Mouse (Mus musculus) midbrain, embryonic 16.5 days (tissue): ENCODE measurements at regions not wholly inside any gene's neighbourhood (a gene's known extent, or its start where the extent isn't known, plus 50 kb on each side); places are given as distances from the start of the nearest gene placed in this dataset.

ENCODE experiments used
- ATAC-seq: fragments of 200-750 bp; cut with Nextera tagmentation; 2 replicates; pipeline ENCODE4 v1.8.0; 2017; ENCODE audit warnings: moderate TSS enrichment
- H3K27ac ChIP-seq: fragments of 300-500 bp; sonication (generic); 2 replicates; pipeline ENCODE4 v1.5.1; 2014; ENCODE audit warnings: mild to moderate bottlenecking, low read length, mixed read lengths
- H3K27me3 ChIP-seq: fragments of 300-500 bp; sonication (generic); 2 replicates; pipeline ENCODE4 v1.6.1; 2014; ENCODE audit warnings: low read depth, low read length, mixed read lengths; ENCODE audit not compliant: control insufficient read depth, insufficient read depth
- H3K36me3 ChIP-seq: fragments of 300-500 bp; sonication (generic); 2 replicates; pipeline ENCODE4 v1.6.1; 2014; ENCODE audit warnings: mild to moderate bottlenecking, low read length, moderate library complexity, mixed read lengths; ENCODE audit not compliant: control insufficient read depth, insufficient read depth
- H3K4me1 ChIP-seq: fragments of 300-500 bp; sonication (generic); 2 replicates; pipeline ENCODE4 v1.6.1; 2014; ENCODE audit warnings: mild to moderate bottlenecking, low read length, mixed read lengths; ENCODE audit not compliant: control insufficient read depth, insufficient read depth
- H3K4me2 ChIP-seq: fragments of 300-500 bp; sonication (generic); 2 replicates; pipeline ENCODE4 v1.6.1; 2014; ENCODE audit warnings: mild to moderate bottlenecking, low read length, mixed read lengths
- H3K4me3 ChIP-seq: fragments of 300-500 bp; sonication (generic); 2 replicates; pipeline ENCODE4 v1.5.1; 2014; ENCODE audit warnings: low read depth, mild to moderate bottlenecking, low read length, moderate library complexity, mixed read lengths
- H3K9ac ChIP-seq: fragments of 300-500 bp; sonication (generic); 2 replicates; pipeline ENCODE4 v1.6.1; 2014; ENCODE audit warnings: low read depth, low read length, mixed read lengths
- H3K9me3 ChIP-seq: fragments of 300-500 bp; sonication (generic); replicated peaks from 2 replicates; pipeline ENCODE4 v1.6.1; 2014; ENCODE audit warnings: mild to moderate bottlenecking, low read length, mixed read lengths; ENCODE audit not compliant: control insufficient read depth, poor library complexity, severe bottlenecking
- WGBS: fragments of 180-500 bp; shearing (Covaris S2); extraction: QIAGEN DNeasy Blood & Tissue Kit; methylation state at CpG from one replicate; pipeline ENCODE4 v1.1.7; 2014; 5-methylcytosine and 5-hydroxymethylcytosine counted together

DNA sequence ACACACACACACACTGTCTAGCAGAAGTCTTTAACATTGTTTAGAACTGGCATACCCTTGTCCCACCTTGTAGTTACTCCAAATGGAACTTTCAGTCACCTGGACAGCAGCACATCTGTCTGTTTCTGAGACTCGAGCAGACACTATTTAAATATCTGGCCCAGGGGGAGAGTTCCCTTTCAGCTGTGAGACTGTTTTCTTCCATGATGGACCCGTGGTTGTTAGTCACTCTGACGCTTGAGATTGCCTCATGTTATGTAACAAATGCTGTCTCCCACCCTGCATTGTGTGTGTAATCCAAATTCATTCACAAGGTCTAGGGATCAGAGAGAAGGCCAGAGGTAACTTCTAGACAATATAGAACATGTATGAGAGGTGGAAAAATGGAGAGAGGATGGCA lies 174.2 kb downstream of the Otol1 start:
- no peaks in the 10 kb centered on the region for H3K4me1 ChIP-seq
- ATAC-seq: no peak
- WGBS: 72% methylated on average over 3 of the region's 3 CpGs
- H3K27ac ChIP-seq: no peak overlapping the region
- H3K27me3 ChIP-seq: no peaks in the 10 kb centered on the region
- H3K4me2 ChIP-seq: no peak overlapping the region
- H3K9ac ChIP-seq: no peak overlapping the region
- no peaks in the 10 kb centered on the region for H3K36me3 ChIP-seq
- no peaks in the 10 kb centered on the region for H3K9me3 ChIP-seq
- H3K4me3 ChIP-seq: no peak overlapping the region

DNA sequence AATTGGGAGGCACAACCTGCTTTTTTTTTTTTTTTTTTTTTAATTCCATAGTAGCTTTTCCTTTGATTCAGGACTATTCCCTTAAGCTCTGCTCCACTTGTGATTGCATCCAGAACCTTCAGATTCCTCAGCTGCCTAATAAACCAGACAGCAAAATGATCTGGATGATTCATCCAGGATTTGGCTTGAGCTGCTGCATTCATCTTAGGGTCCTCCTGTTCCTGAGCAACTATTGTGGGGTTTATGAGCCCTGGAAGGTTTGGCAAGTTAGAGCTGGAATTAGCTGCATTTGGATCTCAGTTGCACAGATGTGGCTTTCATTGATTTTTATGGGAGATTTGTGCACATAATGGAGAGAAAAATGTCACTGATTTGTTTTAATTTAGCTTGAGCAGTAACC lies 183.3 kb downstream of the Otol1 start:
- H3K27me3 ChIP-seq: no peaks in the 10 kb centered on the region
- H3K36me3 ChIP-seq: no peaks in the 10 kb centered on the region
- no peak overlapping the region for H3K4me3 ChIP-seq
- no peak for ATAC-seq
- no peak overlapping the region for H3K4me2 ChIP-seq
- no peak overlapping the region for H3K9ac ChIP-seq
- no peaks in the 10 kb centered on the region for H3K4me1 ChIP-seq
- H3K27ac ChIP-seq: no peak overlapping the region
- no peaks in the 10 kb centered on the region for H3K9me3 ChIP-seq

GRCm38 (mm10) chr3:70196671-70197070 lies 189.3 kb downstream of the Otol1 start:
- no peaks in the 10 kb centered on the region for H3K36me3 ChIP-seq
- H3K4me3 ChIP-seq: no peak overlapping the region
- H3K27me3 ChIP-seq: no peaks in the 10 kb centered on the region
- ATAC-seq: no peak
- H3K4me2 ChIP-seq: no peak overlapping the region
- no peaks in the 10 kb centered on the region for H3K9me3 ChIP-seq
- H3K4me1 ChIP-seq: no peaks in the 10 kb centered on the region
- no peak overlapping the region for H3K27ac ChIP-seq
- 94% methylated on average over 3 of the region's 3 CpGs for WGBS
- H3K9ac ChIP-seq: no peak overlapping the region

DNA sequence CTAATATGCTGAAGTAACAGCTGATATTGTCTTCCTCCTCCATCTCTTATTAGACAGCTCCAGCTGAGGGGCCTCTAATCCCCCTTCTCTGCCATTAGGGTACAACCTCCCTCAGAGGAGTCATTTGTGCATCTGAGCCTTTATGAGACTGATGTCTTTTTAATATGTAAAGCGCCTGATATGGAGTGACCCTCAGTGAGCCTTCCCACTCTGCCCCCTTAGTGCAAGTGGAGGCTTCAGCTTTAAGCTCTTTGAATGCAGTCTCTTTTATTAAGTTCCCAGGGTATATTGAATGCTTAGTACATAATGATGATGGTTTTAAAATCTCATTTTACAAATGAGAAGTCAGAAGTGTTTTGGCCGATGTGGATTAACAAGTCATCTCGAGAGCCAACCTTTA lies 191.5 kb downstream of the Otol1 start:
- Histone ChIP-seq H3K36me3 (no peaks in the 10 kb centered on the region), H3K9ac (no peak overlapping the region), H3K27ac (no peak overlapping the region), H3K4me1 (no peaks in the 10 kb centered on the region), H3K27me3 (no peaks in the 10 kb centered on the region), H3K4me2 (no peak overlapping the region), H3K9me3 (no peaks in the 10 kb centered on the region), H3K4me3 (no peak overlapping the region)
- WGBS: 28% methylated on average over 3 of the region's 3 CpGs
- no peak for ATAC-seq

GRCm38 (mm10) chr3:70201334-70201943 lies 194.0 kb downstream of the Otol1 start:
- no peaks in the 10 kb centered on the region for H3K27me3 ChIP-seq
- WGBS: 73% methylated on average over 3 of the region's 3 CpGs
- no peak overlapping the region for H3K9ac ChIP-seq
- no peaks in the 10 kb centered on the region for H3K4me1 ChIP-seq
- H3K4me2 ChIP-seq: no peak overlapping the region
- no peaks in the 10 kb centered on the region for H3K36me3 ChIP-seq
- ATAC-seq: no peak
- H3K4me3 ChIP-seq: no peak overlapping the region
- H3K9me3 ChIP-seq: no peaks in the 10 kb centered on the region
- H3K27ac ChIP-seq: no peak overlapping the region

GRCm38 (mm10) chr3:70215195-70215594 lies 207.8 kb downstream of the Otol1 start:
- Histone ChIP-seq H3K27me3 (no peaks in the 10 kb centered on the region), H3K4me2 (no peak overlapping the region), H3K36me3 (no peaks in the 10 kb centered on the region), H3K4me3 (no peak overlapping the region), H3K9ac (no peak overlapping the region), H3K4me1 (no peaks in the 10 kb centered on the region), H3K27ac (no peak overlapping the region), H3K9me3 (no peaks in the 10 kb centered on the region)
- no peak for ATAC-seq
- WGBS: 86% methylated on average over 3 of the region's 3 CpGs

DNA sequence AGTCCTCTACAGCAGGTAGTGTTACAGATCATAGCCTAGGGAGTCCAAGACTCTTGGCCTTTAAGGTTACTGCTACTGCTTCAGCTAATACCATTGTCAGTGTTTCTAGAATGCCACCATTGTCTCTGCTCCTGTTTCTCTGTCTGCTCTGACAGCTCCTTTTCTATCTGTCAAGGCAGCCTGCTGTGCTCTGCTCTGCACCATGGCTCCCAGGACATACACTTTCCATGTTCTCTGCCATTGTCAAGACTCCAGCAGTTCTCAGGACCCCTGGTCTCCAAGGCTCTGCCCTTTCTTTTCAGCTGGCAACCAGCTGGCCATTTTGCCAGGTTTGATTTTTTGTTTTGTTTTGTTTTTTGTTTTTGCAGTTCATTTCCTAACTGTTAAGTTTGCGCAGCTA lies 208.7 kb downstream of the Otol1 start:
- ATAC-seq: no peak
- WGBS: 61% methylated on average over 1 of the region's 1 CpGs

GRCm38 (mm10) chr3:70218757-70219360 lies 211.4 kb downstream of the Otol1 start:
- 87% methylated on average over 4 of the region's 4 CpGs for WGBS
- Histone ChIP-seq H3K27ac (no peak overlapping the region), H3K4me2 (no peak overlapping the region), H3K27me3 (no peaks in the 10 kb centered on the region), H3K9ac (no peak overlapping the region), H3K9me3 (no peaks in the 10 kb centered on the region), H3K4me1 (no peaks in the 10 kb centered on the region), H3K4me3 (no peak overlapping the region), H3K36me3 (no peaks in the 10 kb centered on the region)
- ATAC-seq: no peak

More for the DNA sequence above, 208.7 kb downstream of the Otol1 start:
- Histone ChIP-seq H3K9me3 (no peaks in the 10 kb centered on the region), H3K27me3 (no peaks in the 10 kb centered on the region), H3K4me2 (no peak overlapping the region), H3K4me3 (no peak overlapping the region), H3K9ac (no peak overlapping the region), H3K4me1 (no peaks in the 10 kb centered on the region), H3K36me3 (no peaks in the 10 kb centered on the region), H3K27ac (no peak overlapping the region)

- H3K4me3 ChIP-seq: no peak overlapping the region
- peak; percentile 70; the same call in 1 of the 2 replicates for ATAC-seq
- 31% methylated on average over 3 of the region's 3 CpGs for WGBS
- no peaks in the 10 kb centered on the region for H3K36me3 ChIP-seq
- no peaks in the 10 kb centered on the region for H3K4me1 ChIP-seq
- no peak overlapping the region for H3K9ac ChIP-seq
- no peaks in the 10 kb centered on the region for H3K27me3 ChIP-seq
- no peak overlapping the region for H3K4me2 ChIP-seq
- no peak overlapping the region for H3K27ac ChIP-seq
- H3K9me3 ChIP-seq: no peaks in the 10 kb centered on the region
These were observed 216.1 kb downstream of the Otol1 start for GRCm38 (mm10) chr3:70223443-70224065.
